Mouse (Mus musculus) heart, adult 2 months (tissue): ENCODE measurements around the gene Lrrc7. TPM values are rescaled to one million over a fixed set of nuclear protein-coding genes. Genes with fewer than 3 reads are reported as not detected.
A peak's percentile ranks its signal among the peaks of the same experiment; 100 is the strongest.

Source experiments
- DNase-seq, 2 experiments: peaks; one replicate each; pipeline ENCODE4 v3.0.0; 2021
- H3K27ac ChIP-seq: fragments of 200-600 bp; 2 replicates; pipeline ENCODE4 v1.8.1; 2022
- H3K27me3 ChIP-seq: fragments of 200-500 bp; 2 replicates; pipeline ENCODE4 v1.6.1; 2012; ENCODE audit warnings: mild to moderate bottlenecking, low read length, inconsistent platforms, mixed read lengths; ENCODE audit not compliant: control insufficient read depth, insufficient read depth
- H3K36me3 ChIP-seq: fragments of 200-500 bp; 2 replicates; pipeline ENCODE4 v1.6.1; 2012; ENCODE audit warnings: low read length, inconsistent platforms; ENCODE audit not compliant: control insufficient read depth, insufficient read depth
- H3K4me1 ChIP-seq: fragments of 200-500 bp; 2 replicates; pipeline ENCODE4 v1.6.1; 2011; ENCODE audit warnings: low read length; ENCODE audit not compliant: control insufficient read depth, insufficient read depth
- H3K4me3 ChIP-seq: fragments of 200-600 bp; 2 replicates; pipeline ENCODE4 v1.8.1; 2022
- H3K79me2 ChIP-seq: fragments of 200-500 bp; replicated peaks from 2 replicates; pipeline ENCODE4 v1.6.1; 2012; ENCODE audit warnings: mild to moderate bottlenecking, inconsistent platforms, low read length, moderate library complexity, mixed read lengths; ENCODE audit not compliant: control insufficient read depth, insufficient read depth
- H3K9ac ChIP-seq: fragments of 200-500 bp; 2 replicates; pipeline ENCODE4 v1.6.1; 2012; ENCODE audit warnings: low read depth, mild to moderate bottlenecking, control low read depth, inconsistent platforms, low read length, mixed read lengths
- CTCF ChIP-seq: fragments of 200-600 bp; IDR thresholded peaks from 2 replicates; pipeline ENCODE4 v1.8.1; 2022; ENCODE audit warnings: antibody characterized with exemption, mild to moderate bottlenecking, moderate library complexity
- EP300 ChIP-seq: fragments of 200-500 bp; IDR thresholded peaks from 2 replicates; pipeline ENCODE4 v1.6.1; 2011; ENCODE audit warnings: low read depth, low read length, control low read depth; ENCODE audit not compliant: insufficient read depth
- POLR2A ChIP-seq: fragments of 200-500 bp; IDR thresholded peaks from 2 replicates; pipeline ENCODE4 v1.6.1; 2011; ENCODE audit warnings: mild to moderate bottlenecking, low read depth, low read length, control low read depth; ENCODE audit not compliant: insufficient read depth
- WGBS: fragments of 180-500 bp; shearing (Covaris S2); methylation state at CpG from one replicate; pipeline ENCODE4 v1.1.7; 2018; 5-methylcytosine and 5-hydroxymethylcytosine counted together
- intact Hi-C: fragments of 180-260 bp; cut with DNase I; formaldehyde crosslinking; loops from one replicate; pipeline ENCODE4 v1.15.1; 2025
- polyA plus RNA-seq: library from polyadenylated mRNA; depleted of rRNA; stranded (reverse); fragments of >200 nt; gene quantifications from 2 replicates; pipeline ENCODE4 v1.2.3, GENCODE M21; 2012
- total RNA-seq, 2 experiments: library from RNA; stranded (reverse); gene quantifications; 2 replicates each; pipeline ENCODE4 v1.2.3; 2021

The Lrrc7 gene
- total and polyA plus RNA-seq, 3 experiments: 0.11 TPM; not detected in 2

GRCm38 (mm10) chr3:158386848-158387247 lies 175.2 kb downstream of the Lrrc7 start:
- no peak overlapping the region for H3K9ac ChIP-seq
- DNase-seq: no peak
- no peak overlapping the region for H3K4me3 ChIP-seq
- H3K4me1 ChIP-seq: no peaks in the 10 kb centered on the region
- H3K27ac ChIP-seq: no peak overlapping the region
- intact Hi-C loops: no loop called here
- 33% methylated on average over 1 of the region's 1 CpGs for WGBS
- no peak for TF ChIP-seq POLR2A
- no peak for TF ChIP-seq CTCF
- no peak for TF ChIP-seq EP300
- no peaks in the 10 kb centered on the region for H3K36me3 ChIP-seq
- H3K79me2 ChIP-seq: no peaks in the 10 kb centered on the region
- no peaks in the 10 kb centered on the region for H3K27me3 ChIP-seq

- Histone ChIP-seq H3K4me3 (no peak overlapping the region), H3K27ac (no peak overlapping the region), H3K4me1 (no peaks in the 10 kb centered on the region), H3K79me2 (no peaks in the 10 kb centered on the region), H3K27me3 (no peaks in the 10 kb centered on the region), H3K9ac (no peak overlapping the region), H3K36me3 (no peaks in the 10 kb centered on the region)
- no peak for DNase-seq
- intact Hi-C loops: no loop called here
- 2% methylated on average over 1 of the region's 1 CpGs for WGBS
- no peak for TF ChIP-seq POLR2A
- TF ChIP-seq CTCF: peak; percentile 49
Measured at GRCm38 (mm10) chr3:158375885-158376284, 186.1 kb downstream of the Lrrc7 start.

GRCm38 (mm10) chr3:158369169-158369568 lies 192.9 kb downstream of the Lrrc7 start:
- 77% methylated on average over 3 of the region's 3 CpGs for WGBS
- Histone ChIP-seq H3K79me2 (no peaks in the 10 kb centered on the region), H3K27ac (no peak overlapping the region), H3K36me3 (no peaks in the 10 kb centered on the region), H3K27me3 (no peaks in the 10 kb centered on the region), H3K4me1 (no peaks in the 10 kb centered on the region), H3K4me3 (no peak overlapping the region), H3K9ac (no peak overlapping the region)
- intact Hi-C loops: no loop called here
- DNase-seq: no peak
- TF ChIP-seq CTCF: no peak
- no peak for TF ChIP-seq POLR2A
- TF ChIP-seq EP300: no peak

GRCm38 (mm10) chr3:158365801-158366200 lies 196.2 kb downstream of the Lrrc7 start:
- Histone ChIP-seq H3K9ac (no peak overlapping the region), H3K27ac (no peak overlapping the region), H3K79me2 (no peaks in the 10 kb centered on the region), H3K4me3 (no peak overlapping the region), H3K27me3 (no peaks in the 10 kb centered on the region), H3K36me3 (no peaks in the 10 kb centered on the region), H3K4me1 (no peaks in the 10 kb centered on the region)
- TF ChIP-seq EP300 (no peak), POLR2A (no peak), CTCF (no peak)
- no peak for DNase-seq
- WGBS: 65% methylated on average over 3 of the region's 3 CpGs
- intact Hi-C loops: no loop called here

GRCm38 (mm10) chr3:158362091-158362490 lies 199.9 kb downstream of the Lrrc7 start:
- WGBS: 89% methylated on average over 2 of the region's 2 CpGs
- Histone ChIP-seq H3K4me1 (no peaks in the 10 kb centered on the region), H3K9ac (no peak overlapping the region), H3K27me3 (no peaks in the 10 kb centered on the region), H3K36me3 (no peaks in the 10 kb centered on the region), H3K4me3 (no peak overlapping the region), H3K27ac (no peak overlapping the region), H3K79me2 (no peaks in the 10 kb centered on the region)
- no peak for DNase-seq
- TF ChIP-seq CTCF (no peak), EP300 (no peak), POLR2A (no peak)
- intact Hi-C loops: no loop called here

GRCm38 (mm10) chr3:158356706-158357105 lies 205.3 kb downstream of the Lrrc7 start:
- Histone ChIP-seq H3K27ac (no peak overlapping the region), H3K79me2 (no peaks in the 10 kb centered on the region), H3K27me3 (no peaks in the 10 kb centered on the region), H3K4me3 (no peak overlapping the region), H3K9ac (no peak overlapping the region), H3K36me3 (no peaks in the 10 kb centered on the region), H3K4me1 (no peaks in the 10 kb centered on the region)
- 70% methylated on average over 1 of the region's 1 CpGs for WGBS
- TF ChIP-seq POLR2A (no peak), CTCF (no peak), EP300 (no peak)
- DNase-seq: no peak
- intact Hi-C loops: no loop called here
